Mouse (Mus musculus) MEL (cell line): Measurements from ENCODE around the gene Il13ra2. TPM values are rescaled to one million over a fixed set of nuclear protein-coding genes. Genes with fewer than 3 reads are reported as not detected.

ENCODE experiments used
- DNase-seq: peaks from one replicate; pipeline ENCODE4 v3.0.0; 2011; ENCODE audit warnings: low read depth, low spot score
- H3K27ac ChIP-seq: 2 replicates; pipeline ENCODE4 v1.5.1; 2012; ENCODE audit warnings: low read depth, mild to moderate bottlenecking, control low read depth, low read length, moderate library complexity; ENCODE audit not compliant: control insufficient read depth
- H3K27me3 ChIP-seq, 2 experiments: fragments of 150-350 bp in 1 of 2; sonication (generic) in 1 of 2; 2 replicates each; pipeline ENCODE4 v1.6.1; 2012; ENCODE audit warnings: low read length in 2 of 2, mild to moderate bottlenecking in 2 of 2, improper control_type of control experiment in 1 of 2, moderate library complexity in 1 of 2; ENCODE audit not compliant: insufficient read depth in 2 of 2, control insufficient read depth in 1 of 2
- H3K36me3 ChIP-seq, 2 experiments: 2 replicates each; pipeline ENCODE4 v1.6.1; 2012 to 2014; ENCODE audit warnings: low read length in 2 of 2, improper control_type of control experiment in 1 of 2, inconsistent platforms in 1 of 2, mild to moderate bottlenecking in 1 of 2; ENCODE audit not compliant: insufficient read depth in 2 of 2, control insufficient read depth in 1 of 2
- H3K4me1 ChIP-seq, 2 experiments: fragments of 150-350 bp in 1 of 2; sonication (generic) in 1 of 2; 2 replicates each; pipeline ENCODE4 v1.6.1; 2012; ENCODE audit warnings: low read length in 2 of 2, improper control_type of control experiment in 1 of 2, mild to moderate bottlenecking in 1 of 2; ENCODE audit not compliant: insufficient read depth in 2 of 2, control insufficient read depth in 1 of 2
- H3K4me3 ChIP-seq, 2 experiments: fragments of 150-350 bp in 1 of 2; sonication (generic) in 1 of 2; 2 replicates each; pipeline ENCODE4 v1.5.1; 2012; ENCODE audit warnings: low read depth in 2 of 2, low read length in 2 of 2, mild to moderate bottlenecking in 2 of 2, moderate library complexity in 2 of 2, control low read depth in 1 of 2, improper control_type of control experiment in 1 of 2; ENCODE audit not compliant: control insufficient read depth in 1 of 2, insufficient read depth in 1 of 2
- H3K79me2 ChIP-seq: 2 replicates; pipeline ENCODE4 v1.6.1; 2012; ENCODE audit warnings: mild to moderate bottlenecking, low read length, moderate library complexity; ENCODE audit not compliant: control insufficient read depth, poor library complexity, insufficient read depth
- H3K9ac ChIP-seq: 2 replicates; pipeline ENCODE4 v1.6.1; 2012; ENCODE audit warnings: low read depth, mild to moderate bottlenecking, control low read depth, low read length, moderate library complexity; ENCODE audit not compliant: control insufficient read depth, poor library complexity, severe bottlenecking
- H3K9me3 ChIP-seq: fragments of 150-350 bp; sonication (generic); replicated peaks from 2 replicates; pipeline ENCODE4 v1.6.1; 2012; ENCODE audit warnings: mild to moderate bottlenecking, low read length, improper control_type of control experiment, moderate library complexity; ENCODE audit not compliant: insufficient read depth
- CHD1 ChIP-seq: IDR thresholded peaks from 2 replicates; pipeline ENCODE4 v1.6.1; 2012; ENCODE audit warnings: low read depth, mild to moderate bottlenecking, inconsistent platforms, low read length, improper control_type of control experiment
- E2F4 ChIP-seq: IDR thresholded peaks from 2 replicates; pipeline ENCODE4 v1.6.1; 2011; ENCODE audit warnings: low read depth, low read length, improper control_type of control experiment, borderline replicate concordance
- EP300 ChIP-seq, 2 experiments: IDR thresholded peaks; 2 replicates each; pipeline ENCODE4 v1.6.1; 2011; ENCODE audit warnings: improper control_type of control experiment in 2 of 2, low read length in 2 of 2, low read depth in 1 of 2, mild to moderate bottlenecking in 1 of 2
- ETS1 ChIP-seq: IDR thresholded peaks from 2 replicates; pipeline ENCODE4 v1.6.1; 2012; ENCODE audit warnings: low read depth, mild to moderate bottlenecking, inconsistent platforms, low read length, improper control_type of control experiment, moderate library complexity
- GABPA ChIP-seq: IDR thresholded peaks from 2 replicates; pipeline ENCODE4 v1.6.1; 2012; ENCODE audit warnings: low read depth, mild to moderate bottlenecking, inconsistent platforms, low read length, improper control_type of control experiment, moderate library complexity
- GATA1 ChIP-seq: IDR thresholded peaks from 2 replicates; pipeline ENCODE4 v1.6.1; 2011; ENCODE audit warnings: low read depth, low read length, improper control_type of control experiment
- HCFC1 ChIP-seq: IDR thresholded peaks from 2 replicates; pipeline ENCODE4 v1.6.1; 2012; ENCODE audit warnings: low read depth, mild to moderate bottlenecking, inconsistent platforms, low read length, improper control_type of control experiment, moderate library complexity
- JUND ChIP-seq: IDR thresholded peaks from 2 replicates; pipeline ENCODE4 v1.6.1; 2011; ENCODE audit warnings: low read depth, mild to moderate bottlenecking, improper control_type of control experiment, low read length
- MAFK ChIP-seq: IDR thresholded peaks from 2 replicates; pipeline ENCODE4 v1.6.1; 2011; ENCODE audit warnings: low read depth, mild to moderate bottlenecking, low read length, improper control_type of control experiment, borderline replicate concordance
- MAZ ChIP-seq: IDR thresholded peaks from 2 replicates; pipeline ENCODE4 v1.6.1; 2012; ENCODE audit warnings: low read depth, mild to moderate bottlenecking, inconsistent platforms, low read length, improper control_type of control experiment
- MXI1 ChIP-seq: IDR thresholded peaks from 2 replicates; pipeline ENCODE4 v1.6.1; 2011; ENCODE audit warnings: mild to moderate bottlenecking, low read depth, low read length, improper control_type of control experiment
- MYB ChIP-seq: IDR thresholded peaks from 2 replicates; pipeline ENCODE4 v1.6.1; 2011; ENCODE audit warnings: mild to moderate bottlenecking, low read depth, low read length, improper control_type of control experiment
- NELFE ChIP-seq: IDR thresholded peaks from 2 replicates; pipeline ENCODE4 v1.6.1; 2011; ENCODE audit warnings: low read depth, low read length, improper control_type of control experiment
- POLR2A ChIP-seq, 2 experiments: IDR thresholded peaks; 2 replicates each; pipeline ENCODE4 v1.6.1; 2011 to 2012; ENCODE audit warnings: low read length in 2 of 2, mild to moderate bottlenecking in 2 of 2, control low read depth in 1 of 2, improper control_type of control experiment in 1 of 2, low read depth in 1 of 2, moderate library complexity in 1 of 2; ENCODE audit not compliant: control insufficient read depth in 1 of 2, insufficient read depth in 1 of 2, poor library complexity in 1 of 2
- POLR2AphosphoS5 ChIP-seq: IDR thresholded peaks from 2 replicates; pipeline ENCODE4 v1.6.1; 2012; ENCODE audit warnings: low read depth, borderline replicate concordance, mild to moderate bottlenecking, inconsistent platforms, low read length, moderate library complexity, mixed read lengths
- SIN3A ChIP-seq: IDR thresholded peaks from 2 replicates; pipeline ENCODE4 v1.6.1; 2012; ENCODE audit warnings: low read length, improper control_type of control experiment, inconsistent platforms
- SMC3 ChIP-seq: IDR thresholded peaks from 2 replicates; pipeline ENCODE4 v1.6.1; 2011; ENCODE audit warnings: low read depth, low read length, improper control_type of control experiment
- UBTF ChIP-seq: IDR thresholded peaks from 2 replicates; pipeline ENCODE4 v1.6.1; 2012; ENCODE audit warnings: low read depth, mild to moderate bottlenecking, inconsistent platforms, low read length, improper control_type of control experiment, moderate library complexity, borderline replicate concordance; ENCODE audit not compliant: insufficient read depth
- USF1 ChIP-seq: IDR thresholded peaks from 2 replicates; pipeline ENCODE4 v1.6.1; 2014; ENCODE audit warnings: low read depth, mild to moderate bottlenecking, inconsistent platforms, low read length, improper control_type of control experiment, moderate library complexity
- ZC3H11A ChIP-seq: IDR thresholded peaks from 2 replicates; pipeline ENCODE4 v1.6.1; 2012; ENCODE audit warnings: low read depth, mild to moderate bottlenecking, inconsistent platforms, low read length, improper control_type of control experiment
- ZKSCAN1 ChIP-seq: IDR thresholded peaks from 2 replicates; pipeline ENCODE4 v1.6.1; 2012; ENCODE audit warnings: low read depth, mild to moderate bottlenecking, inconsistent platforms, low read length, improper control_type of control experiment, moderate library complexity
- ZMIZ1 ChIP-seq: IDR thresholded peaks from 2 replicates; pipeline ENCODE4 v1.6.1; 2012; ENCODE audit warnings: low read depth, mild to moderate bottlenecking, inconsistent platforms, low read length, improper control_type of control experiment, moderate library complexity
- ZNF384 ChIP-seq: IDR thresholded peaks from 2 replicates; pipeline ENCODE4 v1.6.1; 2012; ENCODE audit warnings: low read depth, mild to moderate bottlenecking, inconsistent platforms, low read length, improper control_type of control experiment
- polyA plus RNA-seq, 2 experiments: library from polyadenylated mRNA; stranded (reverse) in 1 of 2; unstranded in 1 of 2; fragments of >175 nt in 1 of 2; fragments of >200 nt in 1 of 2; gene quantifications; 2 replicates each; pipeline versions ENCODE4 v1.2.1 to v1.2.4; 2012; ENCODE audit warnings: low replicate concordance in 2 of 2, low read depth in 1 of 2; ENCODE audit not compliant: insufficient read length in 2 of 2, insufficient read depth in 1 of 2, missing spikeins in 1 of 2
- total RNA-seq: library from RNA; depleted of rRNA; stranded (reverse); fragments of 300-350 nt; gene quantifications from 2 replicates; pipeline ENCODE4 v1.2.3, GENCODE M21; 2012

The Il13ra2 gene
- total and polyA plus RNA-seq, 3 experiments: not detected

GRCm38 (mm10) chrX:147443386-147443785, 14.4 kb upstream of the Il13ra2 start:
- Histone ChIP-seq H3K27me3 (no peaks in the 10 kb centered on the region), H3K36me3 (no peaks in the 10 kb centered on the region), H3K27ac (no peak overlapping the region), H3K9ac (no peak overlapping the region), H3K4me3 (no peak overlapping the region), H3K79me2 (no peaks in the 10 kb centered on the region), H3K9me3 (no peaks in the 10 kb centered on the region), H3K4me1 (no peaks in the 10 kb centered on the region)
- no peak for DNase-seq
- no peak for TF ChIP-seq POLR2AphosphoS5
- no peak for TF ChIP-seq ZKSCAN1
- no peak for TF ChIP-seq CHD1
- no peak for TF ChIP-seq ZC3H11A
- no peak for TF ChIP-seq MAFK
- TF ChIP-seq MYB: no peak
- TF ChIP-seq HCFC1: no peak
- no peak for TF ChIP-seq SMC3
- no peak for TF ChIP-seq NELFE
- TF ChIP-seq UBTF: no peak
- TF ChIP-seq USF1: no peak
- no peak for TF ChIP-seq E2F4
- no peak for TF ChIP-seq ZMIZ1
- TF ChIP-seq GATA1: no peak
- no peak for TF ChIP-seq EP300 (IDR thresholded peaks at IDR 0.05; ENCODE audit: low read depth in 1 of 2, low read length in 2 of 2)
- no peak for TF ChIP-seq MXI1
- no peak for TF ChIP-seq ZNF384

DNA sequence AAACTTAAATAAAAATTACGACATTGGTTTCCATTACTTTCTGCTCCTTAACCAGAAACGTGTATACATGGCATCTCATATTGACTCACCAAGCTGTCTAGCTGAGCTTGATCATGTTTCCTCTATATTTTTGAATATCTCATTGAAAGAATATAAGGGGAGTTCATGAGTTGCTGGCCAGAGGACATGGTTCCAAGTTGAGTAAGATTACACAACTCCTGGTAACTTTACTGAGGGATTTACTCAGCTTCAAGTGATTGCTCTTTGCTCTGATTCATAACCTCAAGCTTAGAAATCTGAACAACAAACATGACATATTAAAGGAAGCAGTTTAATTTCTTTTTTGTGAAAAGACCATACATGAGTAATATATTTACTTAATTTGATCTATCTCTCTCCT, 6.4 kb upstream of the Il13ra2 start:
- H3K4me3 ChIP-seq: no peak overlapping the region
- no peaks in the 10 kb centered on the region for H3K79me2 ChIP-seq
- H3K27me3 ChIP-seq: no peaks in the 10 kb centered on the region
- no peak overlapping the region for H3K27ac ChIP-seq
- H3K9ac ChIP-seq: no peak overlapping the region
- H3K36me3 ChIP-seq: no peaks in the 10 kb centered on the region
- H3K4me1 ChIP-seq: no peaks in the 10 kb centered on the region
- H3K9me3 ChIP-seq: no peaks in the 10 kb centered on the region
- TF ChIP-seq GABPA: no peak
- no peak for TF ChIP-seq HCFC1
- TF ChIP-seq ZMIZ1: no peak
- TF ChIP-seq ETS1: no peak
- no peak for TF ChIP-seq EP300 (IDR thresholded peaks at IDR 0.05; ENCODE audit: low read depth in 1 of 2, low read length in 2 of 2)
- no peak for TF ChIP-seq POLR2A (IDR thresholded peaks at IDR 0.05; ENCODE audit: control insufficient read depth in 1 of 2, insufficient read depth in 1 of 2, low read depth in 1 of 2, low read length in 2 of 2, poor library complexity in 1 of 2)
- TF ChIP-seq MAZ: no peak
- TF ChIP-seq JUND: no peak
- TF ChIP-seq SIN3A: no peak
- no peak for TF ChIP-seq ZKSCAN1
- no peak for TF ChIP-seq MYB
- TF ChIP-seq MAFK: no peak
- DNase-seq: no peak
